Mouse (Mus musculus) C2C12 (cell line): ENCODE measurements at regions not wholly inside any gene's neighbourhood (a gene's known extent, or its start where the extent isn't known, plus 50 kb on each side); places are given as distances from the start of the nearest gene placed in this dataset.

ENCODE experiments used
- CEBPB ChIP-seq: IDR thresholded peaks from one replicate; pipeline ENCODE4 v1.6.1; 2011; ENCODE audit warnings: low read depth, mild to moderate bottlenecking, control low read depth, moderate library complexity
- CTCF ChIP-seq: IDR thresholded peaks from one replicate; pipeline ENCODE4 v1.5.1; 2011; ENCODE audit not compliant: control insufficient read depth, insufficient read depth, insufficient read length
- FOSL1 ChIP-seq: IDR thresholded peaks from one replicate; pipeline ENCODE4 v1.8.0; 2011; ENCODE audit warnings: mild to moderate bottlenecking, low read length; ENCODE audit not compliant: poor library complexity, insufficient read depth, severe bottlenecking
- MAX ChIP-seq: IDR thresholded peaks from one replicate; pipeline ENCODE4 v1.6.1; 2011; ENCODE audit warnings: mild to moderate bottlenecking, control low read depth
- MYOD1 ChIP-seq: IDR thresholded peaks from one replicate; pipeline ENCODE4 v1.6.1; 2011; ENCODE audit warnings: low read depth; ENCODE audit not compliant: control insufficient read depth, insufficient read length
- MYOG ChIP-seq: IDR thresholded peaks from one replicate; pipeline ENCODE4 v1.6.1; 2011; ENCODE audit not compliant: control insufficient read depth, insufficient read length; ENCODE audit errors: extremely low read depth
- USF1 ChIP-seq: IDR thresholded peaks from one replicate; pipeline ENCODE4 v1.6.1; 2011; ENCODE audit warnings: low read depth, mild to moderate bottlenecking, control low read depth, moderate library complexity

GRCm38 (mm10) chr3:151386103-151386502 is 51.6 kb upstream of the Adgrl4 start:
- TF ChIP-seq CTCF = no peak
- no peak for TF ChIP-seq CEBPB
- TF ChIP-seq USF1 = no peak
- no peak for TF ChIP-seq MYOD1
- no peak for TF ChIP-seq MAX
- no peak for TF ChIP-seq MYOG
- TF ChIP-seq FOSL1 = no peak
